Mouse (Mus musculus): Measurements from ENCODE around the gene Pcyt1a.

DNA sequence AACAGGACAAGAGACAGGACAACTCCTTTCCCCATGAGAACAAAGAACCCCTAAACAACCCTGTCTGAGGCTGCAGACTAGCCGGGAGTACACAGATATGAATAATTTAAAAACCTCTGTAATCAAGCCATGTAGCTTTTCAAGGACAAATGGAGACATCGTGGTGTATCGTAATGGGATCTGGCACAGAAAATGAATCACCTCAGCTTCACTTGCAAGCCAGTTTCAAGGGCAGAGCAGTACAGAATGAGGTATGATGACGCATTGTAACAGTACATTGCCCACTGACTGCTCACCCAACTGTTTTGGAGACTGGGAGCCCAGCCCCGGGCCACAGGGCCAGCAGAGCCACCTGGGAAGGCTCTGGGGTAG, 93.5 kb downstream of the Pcyt1a start:
- TF ChIP-seq MYOD1 (IDR thresholded peaks at IDR 0.05; ENCODE audit: control insufficient read depth, insufficient read length, low read depth) (no peak), CTCF (IDR thresholded peaks at IDR 0.05; ENCODE audit: control insufficient read depth, insufficient read depth, insufficient read length) (no peak), MAX (IDR thresholded peaks at IDR 0.05) (no peak), USF1 (IDR thresholded peaks at IDR 0.05; ENCODE audit: low read depth) (no peak), CEBPB (IDR thresholded peaks at IDR 0.05; ENCODE audit: low read depth) (no peak), MYOG (IDR thresholded peaks at IDR 0.05; ENCODE audit: control insufficient read depth, extremely low read depth, insufficient read length) (no peak)

Data from C2C12 (cell line).